Mouse (Mus musculus): ENCODE results near the gene Stk10. TPM values are rescaled to one million over a fixed set of nuclear protein-coding genes. Genes with fewer than 3 reads are reported as not detected.
"Not testable (repeated sequence)": the region's sequence is repeated elsewhere in the genome, so short reads cannot be mapped to it uniquely, and the experiment has no call there.

Gene Stk10
- total RNA-seq, 1 experiment from 2014 or later, result 14.5 TPM

GRCm38 (mm10) chr11:32601528-32602323 is 68.6 kb downstream of the Stk10 start:
- DNase-seq, result peak; percentile 37

DNA sequence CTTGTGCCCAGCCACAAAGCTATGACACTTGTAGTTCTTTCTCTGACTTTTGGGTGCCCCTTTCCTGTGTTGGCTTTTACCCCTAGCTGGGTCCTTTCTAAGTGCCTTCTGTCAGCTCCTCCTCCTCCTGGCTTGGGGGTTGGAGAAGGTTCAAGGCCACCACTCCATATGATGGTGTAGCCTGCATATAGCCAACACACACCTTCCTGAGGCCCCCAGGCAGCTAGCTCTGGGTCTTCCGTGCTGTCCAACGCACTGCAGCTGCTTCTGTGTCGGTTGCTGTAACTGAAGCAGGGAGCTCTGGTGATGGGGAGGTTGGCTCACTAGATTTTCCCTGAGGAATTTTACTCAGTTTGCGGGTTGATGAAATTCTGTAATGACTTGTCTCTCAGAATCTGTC is 71.6 kb downstream of the Stk10 start:
- peak; percentile 25 for DNase-seq

GRCm38 (mm10) chr11:32605131-32605860 is 72.2 kb downstream of the Stk10 start:
- DNase-seq, result peak; percentile 82

- no peak for DNase-seq
These were observed 72.8 kb downstream of the Stk10 start for GRCm38 (mm10) chr11:32605907-32606306.

- DNase-seq, result peak; percentile 6
These were observed 74.2 kb downstream of the Stk10 start for GRCm38 (mm10) chr11:32607319-32607718.

DNA sequence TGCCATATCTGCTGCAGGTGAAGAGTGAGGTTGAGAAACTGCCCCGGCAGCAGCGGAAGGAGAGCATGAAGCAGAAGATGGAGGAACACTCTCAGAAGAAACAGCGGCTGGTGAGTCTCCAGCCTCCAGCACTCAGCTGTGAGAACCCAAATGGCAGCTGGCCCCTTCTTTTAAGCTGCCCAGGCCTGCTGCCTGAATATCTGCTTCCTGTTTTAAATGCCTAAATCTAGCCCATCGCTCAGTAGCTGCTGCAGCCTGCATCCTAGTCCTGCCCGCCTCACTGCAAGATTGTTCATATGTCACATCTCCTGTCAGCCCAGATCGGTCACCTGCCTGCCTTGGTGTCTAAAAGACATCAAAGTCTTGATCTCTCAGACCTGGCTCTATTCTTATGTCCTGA is 77.5 kb downstream of the Stk10 start:
- peak; percentile 1 for DNase-seq

- DNase-seq, result no peak
These were observed 79.2 kb downstream of the Stk10 start for GRCm38 (mm10) chr11:32612304-32612703.

DNA sequence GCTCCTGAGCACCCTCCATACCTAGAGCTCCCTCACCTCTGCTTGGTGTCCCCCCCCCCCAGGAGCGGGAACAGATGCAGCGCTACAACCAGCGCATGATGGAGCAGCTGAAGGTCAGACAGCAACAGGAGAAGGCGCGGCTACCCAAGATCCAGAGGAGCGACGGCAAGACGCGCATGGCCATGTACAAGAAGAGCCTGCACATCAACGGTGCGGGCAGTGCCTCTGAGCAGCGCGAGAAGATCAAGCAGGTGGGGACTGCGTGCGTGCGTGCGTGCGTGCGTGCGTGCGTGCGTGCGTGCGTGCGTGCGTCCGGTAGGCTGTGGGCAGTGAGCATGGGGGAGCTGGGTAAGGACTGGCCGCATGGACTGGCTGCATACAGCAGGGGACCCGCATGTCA is 81.4 kb downstream of the Stk10 start:
- DNase-seq, result no peak

DNA sequence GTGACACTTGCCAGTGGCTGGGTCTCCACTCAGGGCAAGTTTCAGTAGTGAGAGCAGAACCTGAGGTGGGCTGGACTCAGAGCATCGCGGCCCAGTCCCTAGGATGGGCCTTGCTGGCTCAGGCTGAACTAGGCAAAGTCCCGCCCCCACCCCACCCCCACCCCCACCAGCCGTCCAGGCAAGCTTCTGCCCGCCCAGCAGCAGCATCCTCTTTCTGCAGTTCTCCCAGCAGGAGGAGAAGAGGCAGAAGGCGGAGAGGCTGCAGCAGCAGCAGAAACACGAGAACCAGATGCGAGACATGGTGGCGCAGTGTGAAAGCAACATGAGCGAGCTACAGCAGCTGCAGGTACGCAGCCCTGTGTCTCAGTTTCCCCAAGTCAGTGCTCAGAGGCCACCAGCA is 82.5 kb downstream of the Stk10 start:
- DNase-seq, result no peak

DNA sequence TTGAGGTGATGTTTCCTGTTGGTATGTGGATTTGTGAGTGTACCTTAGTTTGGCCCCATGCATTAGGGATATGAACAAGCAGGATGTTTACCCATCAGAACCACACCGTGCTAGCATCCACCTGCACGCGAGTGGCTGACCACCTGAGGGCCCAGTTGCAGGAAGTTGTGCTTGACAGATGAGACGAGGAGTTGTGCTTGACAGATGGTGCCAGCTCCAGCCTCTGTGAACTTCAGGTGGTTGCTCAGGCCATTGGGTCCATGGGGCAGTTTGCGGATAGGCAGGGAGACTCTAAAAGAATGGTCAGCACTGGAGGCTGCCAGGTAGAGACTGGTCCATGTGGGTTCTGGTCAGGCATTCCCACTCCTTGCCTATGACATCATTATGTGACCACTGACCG is 83.0 kb downstream of the Stk10 start:
- no peak for DNase-seq

GRCm38 (mm10) chr11:32618036-32618435 is 84.9 kb downstream of the Stk10 start:
- DNase-seq, result peak; percentile 30

GRCm38 (mm10) chr11:32618641-32619040 is 85.5 kb downstream of the Stk10 start:
- DNase-seq, result not testable (repeated sequence)

GRCm38 (mm10) chr11:32619257-32619816 is 86.2 kb downstream of the Stk10 start:
- peak; percentile 80 for DNase-seq

DNA sequence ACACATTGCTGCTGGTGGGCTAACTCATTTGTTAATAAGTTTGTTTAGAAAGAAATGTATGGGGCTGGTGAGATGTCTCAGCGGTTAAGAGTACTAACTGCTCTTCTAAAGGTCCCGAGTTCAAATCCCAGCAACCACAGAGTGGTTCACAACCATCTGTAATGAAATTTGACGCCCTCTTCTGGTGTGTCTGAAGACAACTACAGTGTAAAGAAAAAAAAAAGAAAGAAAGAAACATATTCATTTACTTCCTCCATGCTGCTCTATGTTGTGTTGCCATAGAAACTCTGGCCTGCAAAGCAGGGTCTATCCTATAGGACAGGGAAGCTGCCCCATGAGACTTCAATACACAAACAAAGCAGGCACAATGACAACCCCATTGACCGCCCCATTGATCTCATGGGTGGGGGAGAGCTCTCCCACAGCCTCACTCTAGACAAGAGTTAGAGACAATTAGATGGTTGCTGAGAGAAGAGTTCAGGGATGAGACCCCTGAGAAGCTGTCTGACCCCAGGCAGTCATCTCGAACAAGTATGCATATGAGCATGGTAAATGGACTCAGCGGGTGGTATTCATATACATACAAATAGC is 86.9 kb downstream of the Stk10 start:
- DNase-seq, result no peak

DNA sequence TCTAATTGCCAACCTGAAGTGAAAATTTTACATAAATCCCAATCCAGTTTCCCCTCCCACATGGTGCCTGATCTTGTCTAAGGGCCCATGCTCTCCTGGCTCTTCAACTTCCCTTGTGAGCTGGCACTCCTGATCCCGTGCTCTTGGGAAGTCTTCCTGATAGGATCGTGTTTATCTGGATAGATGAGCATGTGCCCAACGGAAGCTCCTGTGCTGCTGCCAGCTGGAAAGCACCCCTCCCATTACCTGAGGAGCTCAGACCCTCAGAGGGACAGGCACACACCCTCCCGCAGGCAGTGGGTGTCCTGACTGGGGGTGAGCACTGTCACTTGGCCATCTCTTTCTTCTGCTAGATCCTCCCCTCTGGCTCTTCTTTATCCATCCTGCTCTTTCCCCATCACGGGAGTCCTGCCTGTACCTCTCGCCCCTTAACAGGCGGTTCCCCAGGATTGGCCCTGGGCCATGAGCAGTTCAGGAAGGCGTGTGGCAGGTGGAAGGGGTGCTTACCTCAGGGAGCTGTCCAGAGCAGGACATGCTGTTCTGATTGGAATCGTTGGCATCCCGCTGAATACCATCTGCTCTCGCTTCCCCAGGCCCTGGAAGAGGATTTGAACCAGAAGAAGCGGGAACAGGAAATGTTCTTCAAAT is 88.8 kb downstream of the Stk10 start:
- DNase-seq, result no peak

DNA sequence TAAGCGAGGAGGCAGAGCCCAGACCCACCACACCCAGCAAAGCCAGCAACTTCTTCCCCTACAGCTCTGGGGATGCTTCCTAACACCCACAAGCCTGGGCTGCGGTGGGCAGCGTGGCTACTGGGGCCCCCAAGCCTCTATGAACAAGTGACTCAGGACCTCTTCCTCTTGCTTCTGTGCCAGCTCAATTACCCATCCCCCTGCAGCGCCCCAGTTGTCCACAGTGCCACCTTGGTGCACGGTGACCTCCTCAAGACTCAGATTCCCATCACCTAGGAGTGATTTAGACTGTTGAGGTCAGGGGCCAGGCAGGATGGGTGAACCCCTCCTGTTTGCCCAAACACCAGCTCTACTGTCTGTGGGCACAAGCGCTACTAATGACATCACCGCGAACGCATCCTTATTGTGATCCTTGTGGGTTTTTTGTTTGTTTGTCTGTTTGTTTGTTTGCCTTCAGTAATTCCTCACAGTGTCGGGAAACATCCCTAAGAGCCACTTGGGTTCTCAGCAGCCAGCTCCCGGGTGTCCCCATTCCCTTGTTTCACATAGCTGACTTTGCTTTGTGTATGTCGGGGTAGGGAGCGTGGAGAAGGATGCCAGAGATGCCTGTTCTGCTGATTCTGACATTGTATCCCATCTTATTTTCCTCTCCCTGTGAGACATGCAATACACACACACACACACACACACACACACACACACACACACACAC is 89.5 kb downstream of the Stk10 start:
- DNase-seq, result no peak

- DNase-seq, result no peak
These were observed 90.1 kb downstream of the Stk10 start for GRCm38 (mm10) chr11:32623236-32623635.

DNA sequence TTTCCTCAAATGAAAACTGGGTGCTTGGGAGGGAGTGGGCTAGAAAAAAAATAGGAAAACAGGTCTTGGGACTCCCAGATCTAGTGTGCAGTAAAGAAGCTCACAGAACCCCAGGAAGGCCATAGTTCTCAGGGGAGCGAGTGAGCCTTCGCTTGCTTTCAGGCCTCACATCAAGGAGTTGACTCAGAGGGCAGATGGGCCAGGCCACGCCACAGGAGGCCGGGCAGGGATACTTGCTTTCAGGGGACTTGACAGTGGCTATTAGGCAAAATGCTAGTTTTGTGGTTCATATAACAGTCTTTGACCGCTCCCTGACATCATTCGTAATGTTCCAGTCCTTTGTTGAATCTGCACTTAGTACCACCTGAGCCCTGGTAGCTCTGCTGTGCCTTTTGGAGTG is 90.8 kb downstream of the Stk10 start:
- no peak for DNase-seq

GRCm38 (mm10) chr11:32625677-32626076 is 92.6 kb downstream of the Stk10 start:
- peak; percentile 89 for DNase-seq

GRCm38 (mm10) chr11:32626079-32626478 is 93.0 kb downstream of the Stk10 start:
- no peak for DNase-seq

DNA sequence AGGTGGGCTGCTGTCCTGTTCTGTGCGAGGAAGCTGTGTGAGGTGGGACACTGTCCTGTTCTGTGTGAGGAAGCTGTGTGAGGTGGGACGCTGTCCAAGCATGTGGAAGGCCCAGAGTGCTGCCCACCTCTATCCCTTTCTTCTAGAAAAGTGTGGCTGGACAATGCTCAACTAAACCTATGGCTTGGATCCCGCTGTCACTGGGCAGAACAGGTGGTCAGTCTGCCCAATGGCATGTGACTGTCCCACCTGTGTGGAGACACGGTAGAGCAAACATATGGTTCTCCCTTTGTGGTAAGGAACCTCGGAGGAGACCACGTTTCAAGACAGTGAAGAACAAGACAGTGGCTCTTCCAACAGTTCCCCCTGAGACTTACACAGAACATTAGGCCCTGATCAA is 94.8 kb downstream of the Stk10 start:
- DNase-seq, result no peak

- no peak for DNase-seq
These were observed 96.7 kb downstream of the Stk10 start for GRCm38 (mm10) chr11:32629713-32630211.

Data from adrenal gland, postnatal 14 days (tissue).